Mouse (Mus musculus) brown adipose tissue, adult 24 weeks (tissue): ENCODE data around the gene Dppa3. TPM values are rescaled to one million over a fixed set of nuclear protein-coding genes. Genes with fewer than 3 reads are reported as not detected.
A peak's percentile ranks its signal among the peaks of the same experiment; 100 is the strongest.

Experiments used
- H3K27ac ChIP-seq: fragments of 200-500 bp; replicated peaks from 2 replicates; pipeline ENCODE4 v1.5.1; 2012; ENCODE audit warnings: low read depth, mild to moderate bottlenecking, low read length
- H3K4me1 ChIP-seq: fragments of 200-500 bp; 2 replicates; pipeline ENCODE4 v1.6.1; 2012; ENCODE audit warnings: low read length, mixed read lengths; ENCODE audit not compliant: control insufficient read depth, insufficient read depth, insufficient read length
- H3K4me3 ChIP-seq: fragments of 200-500 bp; 2 replicates; pipeline ENCODE4 v1.5.1; 2012; ENCODE audit warnings: low read depth, mild to moderate bottlenecking, low read length, moderate library complexity; ENCODE audit not compliant: insufficient read depth
- polyA plus RNA-seq: library from polyadenylated mRNA; stranded (reverse); fragments of >200 nt; gene quantifications from 2 replicates; pipeline ENCODE4 v1.2.4, GENCODE M21; 2012; ENCODE audit not compliant: missing spikeins, insufficient read depth, insufficient read length

Dppa3 gene
- polyA plus RNA-seq, 1 experiment = not detected

GRCm38 (mm10) chr6:122602992-122603322, 23.3 kb upstream of the Dppa3 start:
- Histone ChIP-seq H3K4me3 (0 out of 2 replicates have a peak overlapping the region, but pooled peaks have one; percentile 75), H3K27ac (peak overlapping the region; percentile 93), H3K4me1 (peaks cover 8% of the 10 kb centered on the region)

- Histone ChIP-seq H3K4me3 (no peak overlapping the region), H3K4me1 (no peaks in the 10 kb centered on the region), H3K27ac (peak overlapping the region; percentile 70)
Measured at GRCm38 (mm10) chr6:122604260-122604659, 21.9 kb upstream of the Dppa3 start.

- H3K27ac ChIP-seq = no peak overlapping the region
- no peaks in the 10 kb centered on the region for H3K4me1 ChIP-seq
- no peak overlapping the region for H3K4me3 ChIP-seq
Measured at GRCm38 (mm10) chr6:122605483-122605882, 20.7 kb upstream of the Dppa3 start.

- no peaks in the 10 kb centered on the region for H3K4me1 ChIP-seq
- H3K27ac ChIP-seq = no peak overlapping the region
- no peak overlapping the region for H3K4me3 ChIP-seq
Measured at GRCm38 (mm10) chr6:122606661-122607060, 19.5 kb upstream of the Dppa3 start.

- Histone ChIP-seq H3K27ac (no peak overlapping the region), H3K4me3 (no peak overlapping the region), H3K4me1 (no peaks in the 10 kb centered on the region)
Measured at GRCm38 (mm10) chr6:122607700-122608099, 18.5 kb upstream of the Dppa3 start.

GRCm38 (mm10) chr6:122608434-122609376, 17.5 kb upstream of the Dppa3 start:
- Histone ChIP-seq H3K27ac (no peak overlapping the region), H3K4me3 (no peak overlapping the region), H3K4me1 (no peaks in the 10 kb centered on the region)

- Histone ChIP-seq H3K27ac (no peak overlapping the region), H3K4me1 (no peaks in the 10 kb centered on the region), H3K4me3 (no peak overlapping the region)
Measured at GRCm38 (mm10) chr6:122609377-122609728, 16.9 kb upstream of the Dppa3 start.

- H3K4me3 ChIP-seq = no peak within 1 kb of the TSS
- no peak within 1 kb of the TSS for H3K27ac ChIP-seq
- H3K4me1 ChIP-seq = no peaks in the 10 kb centered on the region
Measured at GRCm38 (mm10) chr6:122609771-122610170, 16.4 kb upstream of the Dppa3 start, which contains the start of gene Gdf3. Gene Gdf3 (minus strand): TSS chr6:122610087.

GRCm38 (mm10) chr6:122612426-122612825, 13.8 kb upstream of the Dppa3 start:
- H3K4me1 ChIP-seq = no peaks in the 10 kb centered on the region
- no peak overlapping the region for H3K27ac ChIP-seq
- H3K4me3 ChIP-seq = no peak overlapping the region

- Histone ChIP-seq H3K4me3 (no peak overlapping the region), H3K27ac (no peak overlapping the region), H3K4me1 (no peaks in the 10 kb centered on the region)
Measured at GRCm38 (mm10) chr6:122614047-122614446, 12.2 kb upstream of the Dppa3 start.

GRCm38 (mm10) chr6:122616022-122616421, 10.2 kb upstream of the Dppa3 start:
- H3K4me3 ChIP-seq = no peak overlapping the region
- no peaks in the 10 kb centered on the region for H3K4me1 ChIP-seq
- H3K27ac ChIP-seq = no peak overlapping the region

GRCm38 (mm10) chr6:122621066-122621465, 5.1 kb upstream of the Dppa3 start:
- no peaks in the 10 kb centered on the region for H3K4me1 ChIP-seq
- H3K4me3 ChIP-seq = no peak overlapping the region
- H3K27ac ChIP-seq = no peak overlapping the region

- Histone ChIP-seq H3K4me3 (no peak overlapping the region), H3K4me1 (no peaks in the 10 kb centered on the region), H3K27ac (no peak overlapping the region)
Measured at GRCm38 (mm10) chr6:122624480-122624879, 1.7 kb upstream of the Dppa3 start.

GRCm38 (mm10) chr6:122625156-122625555, 1.1 kb upstream of the Dppa3 start:
- H3K4me3 ChIP-seq = no peak overlapping the region
- no peaks in the 10 kb centered on the region for H3K4me1 ChIP-seq
- H3K27ac ChIP-seq = no peak overlapping the region

- Histone ChIP-seq H3K27ac (no peak overlapping the region), H3K4me3 (peak overlapping the region; percentile 51)
Measured at GRCm38 (mm10) chr6:122627469-122628108, 1.4 kb downstream of the Dppa3 start.

GRCm38 (mm10) chr6:122633411-122633810, 7.2 kb downstream of the Dppa3 start:
- H3K4me1 ChIP-seq = no peaks in the 10 kb centered on the region
- H3K4me3 ChIP-seq = no peak overlapping the region
- H3K27ac ChIP-seq = no peak overlapping the region

More at GRCm38 (mm10) chr6:122627469-122628108, 1.4 kb downstream of the Dppa3 start:
- no peaks in the 10 kb centered on the region for H3K4me1 ChIP-seq
